Mouse (Mus musculus): ENCODE results near the gene Recql. TPM values are rescaled to one million over a fixed set of nuclear protein-coding genes. Genes with fewer than 3 reads are reported as not detected.
A peak's percentile ranks its signal among the peaks of the same experiment; 100 is the strongest.

The Recql gene
- polyA plus RNA-seq, 1 experiment from 2014 or later, result 25.0 TPM

- ATAC-seq (replicated peaks; ENCODE audit: low FRiP score, low TSS enrichment, low read depth) (no peak), DNase-seq (ENCODE audit: low spot score) (no peak)
- WGBS, result 91% methylated on average over 5 of the region's 5 CpGs
- H3K27ac ChIP-seq (ENCODE audit: low read depth), result no peak overlapping the region
- H3K36me3 ChIP-seq (ENCODE audit: control insufficient read depth, insufficient read depth, low read length), result peaks cover 37% of the 10 kb centered on the region
- no peaks in the 10 kb centered on the region for H3K27me3 ChIP-seq (replicated peaks; ENCODE audit: control insufficient read depth, insufficient read depth, low read length)
- no peaks in the 10 kb centered on the region for H3K4me1 ChIP-seq (replicated peaks; ENCODE audit: control insufficient read depth, insufficient read depth, low read length)
- no peaks in the 10 kb centered on the region for H3K9me3 ChIP-seq (ENCODE audit: control insufficient read depth, low read length)
- H3K9ac ChIP-seq (ENCODE audit: low read length), result no peak overlapping the region
- no peak overlapping the region for H3K4me2 ChIP-seq (ENCODE audit: low read length)
- H3K4me3 ChIP-seq (ENCODE audit: low read depth, low read length), result no peak overlapping the region
These were observed 7.8 kb upstream of the Recql start for GRCm38 (mm10) chr6:142394669-142395068.

GRCm38 (mm10) chr6:142392312-142392711 lies 5.4 kb upstream of the Recql start:
- H3K9ac ChIP-seq (ENCODE audit: low read length), result no peak overlapping the region
- H3K36me3 ChIP-seq (ENCODE audit: control insufficient read depth, insufficient read depth, low read length), result peaks cover 37% of the 10 kb centered on the region
- peaks cover 8% of the 10 kb centered on the region for H3K4me1 ChIP-seq (replicated peaks; ENCODE audit: control insufficient read depth, insufficient read depth, low read length)
- H3K9me3 ChIP-seq (ENCODE audit: control insufficient read depth, low read length), result no peaks in the 10 kb centered on the region
- WGBS, result 80% methylated on average over 5 of the region's 5 CpGs
- no peaks in the 10 kb centered on the region for H3K27me3 ChIP-seq (replicated peaks; ENCODE audit: control insufficient read depth, insufficient read depth, low read length)
- H3K4me3 ChIP-seq (ENCODE audit: low read depth, low read length), result no peak overlapping the region
- no peak overlapping the region for H3K4me2 ChIP-seq (ENCODE audit: low read length)
- ATAC-seq (replicated peaks; ENCODE audit: low FRiP score, low TSS enrichment, low read depth) (no peak), DNase-seq (ENCODE audit: low spot score) (no peak)
- no peak overlapping the region for H3K27ac ChIP-seq (ENCODE audit: low read depth)

- H3K4me3 ChIP-seq (ENCODE audit: low read depth, low read length), result no peak overlapping the region
- DNase-seq (ENCODE audit: low spot score) (no peak), ATAC-seq (replicated peaks; ENCODE audit: low FRiP score, low TSS enrichment, low read depth) (no peak)
- peaks cover 13% of the 10 kb centered on the region for H3K36me3 ChIP-seq (ENCODE audit: control insufficient read depth, insufficient read depth, low read length)
- no peaks in the 10 kb centered on the region for H3K9me3 ChIP-seq (ENCODE audit: control insufficient read depth, low read length)
- H3K9ac ChIP-seq (ENCODE audit: low read length), result no peak overlapping the region
- H3K4me1 ChIP-seq (replicated peaks; ENCODE audit: control insufficient read depth, insufficient read depth, low read length), result peaks cover 13% of the 10 kb centered on the region
- H3K27me3 ChIP-seq (replicated peaks; ENCODE audit: control insufficient read depth, insufficient read depth, low read length), result no peaks in the 10 kb centered on the region
- H3K27ac ChIP-seq (ENCODE audit: low read depth), result no peak overlapping the region
- H3K4me2 ChIP-seq (ENCODE audit: low read length), result no peak overlapping the region
- 84% methylated on average over 2 of the region's 2 CpGs for WGBS
These were observed 2.2 kb upstream of the Recql start for GRCm38 (mm10) chr6:142389101-142389500.

GRCm38 (mm10) chr6:142387755-142388271 lies 926 bp upstream of the Recql start:
- H3K36me3 ChIP-seq (ENCODE audit: control insufficient read depth, insufficient read depth, low read length), result peaks cover 1% of the 10 kb centered on the region; the same call in 1 of the 2 replicates
- WGBS, result 17% methylated on average over 8 of the region's 8 CpGs
- H3K27ac ChIP-seq (ENCODE audit: low read depth), result no peak overlapping the region
- no peaks in the 10 kb centered on the region for H3K9me3 ChIP-seq (ENCODE audit: control insufficient read depth, low read length)
- ATAC-seq (replicated peaks; ENCODE audit: low FRiP score, low TSS enrichment, low read depth) (no peak), DNase-seq (ENCODE audit: low spot score) (no peak)
- H3K4me1 ChIP-seq (replicated peaks; ENCODE audit: control insufficient read depth, insufficient read depth, low read length), result peaks cover 13% of the 10 kb centered on the region
- H3K27me3 ChIP-seq (replicated peaks; ENCODE audit: control insufficient read depth, insufficient read depth, low read length), result no peaks in the 10 kb centered on the region
- H3K4me3 ChIP-seq (ENCODE audit: low read depth, low read length), result peak overlapping the region; percentile 99
- H3K9ac ChIP-seq (ENCODE audit: low read length), result peak overlapping the region; percentile 93
- H3K4me2 ChIP-seq (ENCODE audit: low read length), result peak overlapping the region; percentile 84

GRCm38 (mm10) chr6:142386285-142387010 lies 439 bp downstream of the Recql start:
- H3K27ac ChIP-seq (ENCODE audit: low read depth), result no peak overlapping the region
- H3K4me3 ChIP-seq (ENCODE audit: low read depth, low read length), result peak overlapping the region; percentile 99
- peak overlapping the region; percentile 55 for H3K4me2 ChIP-seq (ENCODE audit: low read length)
- DNase-seq (ENCODE audit: low spot score) (no peak), ATAC-seq (replicated peaks; ENCODE audit: low FRiP score, low TSS enrichment, low read depth) (peak; percentile 84)
- no peaks in the 10 kb centered on the region for H3K9me3 ChIP-seq (ENCODE audit: control insufficient read depth, low read length)
- no peaks in the 10 kb centered on the region for H3K27me3 ChIP-seq (replicated peaks; ENCODE audit: control insufficient read depth, insufficient read depth, low read length)
- H3K9ac ChIP-seq (ENCODE audit: low read length), result peak overlapping the region; percentile 42
- H3K4me1 ChIP-seq (replicated peaks; ENCODE audit: control insufficient read depth, insufficient read depth, low read length), result peaks cover 13% of the 10 kb centered on the region
- 5% methylated on average over 31 of the region's 31 CpGs for WGBS
- no peaks in the 10 kb centered on the region for H3K36me3 ChIP-seq (ENCODE audit: control insufficient read depth, insufficient read depth, low read length)

GRCm38 (mm10) chr6:142384521-142384920 lies 2.4 kb downstream of the Recql start:
- Histone ChIP-seq H3K9me3 (ENCODE audit: control insufficient read depth, low read length) (no peaks in the 10 kb centered on the region), H3K36me3 (ENCODE audit: control insufficient read depth, insufficient read depth, low read length) (no peaks in the 10 kb centered on the region), H3K27ac (ENCODE audit: low read depth) (no peak overlapping the region), H3K4me3 (ENCODE audit: low read depth, low read length) (no peak overlapping the region), H3K4me2 (ENCODE audit: low read length) (no peak overlapping the region), H3K9ac (ENCODE audit: low read length) (no peak overlapping the region), H3K27me3 (replicated peaks; ENCODE audit: control insufficient read depth, insufficient read depth, low read length) (no peaks in the 10 kb centered on the region), H3K4me1 (replicated peaks; ENCODE audit: control insufficient read depth, insufficient read depth, low read length) (peaks cover 13% of the 10 kb centered on the region)
- WGBS, result 88% methylated on average over 9 of the region's 9 CpGs
- no peak for ATAC-seq (replicated peaks; ENCODE audit: low FRiP score, low TSS enrichment, low read depth)
- no peak for DNase-seq (ENCODE audit: low spot score)

- H3K36me3 ChIP-seq (ENCODE audit: control insufficient read depth, insufficient read depth, low read length), result 0 out of 2 replicates have a peak, but pooled peaks cover 1% of the 10 kb centered on the region
- no peak overlapping the region for H3K4me3 ChIP-seq (ENCODE audit: low read depth, low read length)
- 89% methylated on average over 7 of the region's 7 CpGs for WGBS
- peaks cover 4% of the 10 kb centered on the region; the same call in 1 of the 2 replicates for H3K4me1 ChIP-seq (replicated peaks; ENCODE audit: control insufficient read depth, insufficient read depth, low read length)
- no peak overlapping the region for H3K27ac ChIP-seq (ENCODE audit: low read depth)
- H3K9ac ChIP-seq (ENCODE audit: low read length), result no peak overlapping the region
- no peaks in the 10 kb centered on the region for H3K27me3 ChIP-seq (replicated peaks; ENCODE audit: control insufficient read depth, insufficient read depth, low read length)
- no peaks in the 10 kb centered on the region for H3K9me3 ChIP-seq (ENCODE audit: control insufficient read depth, low read length)
- ATAC-seq (replicated peaks; ENCODE audit: low FRiP score, low TSS enrichment, low read depth) (no peak), DNase-seq (ENCODE audit: low spot score) (no peak)
- no peak overlapping the region for H3K4me2 ChIP-seq (ENCODE audit: low read length)
These were observed 5.3 kb downstream of the Recql start for GRCm38 (mm10) chr6:142381615-142382014.

- Histone ChIP-seq H3K36me3 (ENCODE audit: control insufficient read depth, insufficient read depth, low read length) (0 out of 2 replicates have a peak, but pooled peaks cover 12% of the 10 kb centered on the region), H3K27me3 (replicated peaks; ENCODE audit: control insufficient read depth, insufficient read depth, low read length) (no peaks in the 10 kb centered on the region), H3K27ac (ENCODE audit: low read depth) (no peak overlapping the region), H3K9me3 (ENCODE audit: control insufficient read depth, low read length) (no peaks in the 10 kb centered on the region), H3K4me3 (ENCODE audit: low read depth, low read length) (no peak overlapping the region), H3K4me1 (replicated peaks; ENCODE audit: control insufficient read depth, insufficient read depth, low read length) (no peaks in the 10 kb centered on the region), H3K4me2 (ENCODE audit: low read length) (no peak overlapping the region), H3K9ac (ENCODE audit: low read length) (no peak overlapping the region)
- WGBS, result 84% methylated on average over 6 of the region's 6 CpGs
- no peak for ATAC-seq (replicated peaks; ENCODE audit: low FRiP score, low TSS enrichment, low read depth)
- DNase-seq (ENCODE audit: low spot score), result no peak
These were observed 6.9 kb downstream of the Recql start for GRCm38 (mm10) chr6:142379961-142380360.

Measured in intestine, embryonic 14.5 days (tissue).